Mouse (Mus musculus) heart, postnatal 0 days (tissue): ENCODE data around the gene Aup1. TPM values are rescaled to one million over a fixed set of nuclear protein-coding genes. Genes with fewer than 3 reads are reported as not detected.

Source experiments
- ATAC-seq: fragments of 200-750 bp; cut with Nextera tagmentation; 2 replicates; pipeline ENCODE4 v1.8.0; 2017; ENCODE audit warnings: low read depth, moderate number of reproducible peaks, moderate library complexity; ENCODE audit not compliant: insufficient read depth
- DNase-seq: peaks from one replicate; pipeline ENCODE4 v3.0.0-alpha.2; 2016; ENCODE audit warnings: low spot score
- H3K27ac ChIP-seq: fragments of 300-500 bp; sonication (generic); 2 replicates; pipeline ENCODE4 v1.5.1; 2014; ENCODE audit warnings: low read depth, mild to moderate bottlenecking
- H3K27me3 ChIP-seq: fragments of 300-500 bp; sonication (generic); 2 replicates; pipeline ENCODE4 v1.6.1; 2014; ENCODE audit warnings: low read length, mixed read lengths; ENCODE audit not compliant: control insufficient read depth, insufficient read depth
- H3K36me3 ChIP-seq: fragments of 300-500 bp; sonication (generic); replicated peaks from 2 replicates; pipeline ENCODE4 v1.6.1; 2014; ENCODE audit warnings: low read length, mixed read lengths; ENCODE audit not compliant: control insufficient read depth, insufficient read depth
- H3K4me1 ChIP-seq: fragments of 300-500 bp; sonication (generic); 2 replicates; pipeline ENCODE4 v1.6.1; 2014; ENCODE audit warnings: antibody characterized with exemption; ENCODE audit not compliant: control insufficient read depth, insufficient read depth
- H3K4me2 ChIP-seq: fragments of 300-500 bp; sonication (generic); 2 replicates; pipeline ENCODE4 v1.6.1; 2014; ENCODE audit warnings: low read depth, mild to moderate bottlenecking, low read length, moderate library complexity
- H3K4me3 ChIP-seq: fragments of 300-500 bp; sonication (generic); 2 replicates; pipeline ENCODE4 v1.5.1; 2014; ENCODE audit warnings: low read depth, low read length
- H3K9ac ChIP-seq: fragments of 300-500 bp; sonication (generic); replicated peaks from 2 replicates; pipeline ENCODE4 v1.6.1; 2014; ENCODE audit warnings: low read depth, low read length, mixed read lengths
- H3K9me3 ChIP-seq: fragments of 300-500 bp; sonication (generic); replicated peaks from 2 replicates; pipeline ENCODE4 v1.6.1; 2016; ENCODE audit warnings: low read length; ENCODE audit not compliant: control insufficient read depth
- CTCF ChIP-seq: IDR thresholded peaks from 2 replicates; pipeline ENCODE4 v1.5.1; 2016; ENCODE audit warnings: antibody characterized with exemption, control low read depth, low read depth
- EP300 ChIP-seq: IDR thresholded peaks from 2 replicates; pipeline ENCODE4 v1.6.1; 2016; ENCODE audit warnings: antibody characterized with exemption, low read depth
- WGBS: fragments of 180-500 bp; shearing (Covaris S2); extraction: QIAGEN DNeasy Blood & Tissue Kit; methylation state at CpG from one replicate; pipeline ENCODE4 v1.1.7; 2014; 5-methylcytosine and 5-hydroxymethylcytosine counted together
- polyA plus RNA-seq: library from polyadenylated mRNA; unstranded; fragments of >200 nt; fragmentation: Nextera tagmentation; extraction: Ambion mirVana; gene quantifications from 2 replicates; pipeline ENCODE4 v1.2.1, GENCODE M21; 2015
- total RNA-seq: library from RNA; depleted of rRNA; stranded (reverse); fragments of >200 nt; gene quantifications from 2 replicates; pipeline ENCODE4 v1.2.3, GENCODE M21; 2014; ENCODE audit warnings: low replicate concordance

The Aup1 gene
- total and polyA plus RNA-seq, 2 experiments from 2014 or later = 108 to 156 TPM

DNA sequence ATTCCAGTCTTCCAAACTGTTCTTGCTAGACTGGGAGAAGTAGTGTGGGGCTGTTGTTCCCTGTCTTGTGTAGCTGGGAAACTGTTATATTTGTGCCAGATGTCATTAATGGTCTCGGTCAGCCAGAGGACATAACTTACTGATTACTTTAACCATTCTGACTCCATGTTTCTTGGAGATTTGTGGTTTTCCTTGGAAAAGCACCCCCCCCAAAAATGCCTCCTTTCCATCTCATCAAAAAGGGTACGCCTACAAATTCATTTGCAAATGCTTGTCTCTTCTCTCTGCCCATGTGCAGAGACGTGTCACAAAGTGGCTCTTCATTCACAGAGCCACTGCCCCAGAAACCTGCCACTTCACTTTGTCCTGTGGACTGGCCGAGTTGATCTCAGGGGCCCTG is 29.9 kb upstream of the Aup1 start:
- Histone ChIP-seq H3K27me3 (0 out of 2 replicates have a peak, but pooled peaks cover 6% of the 10 kb centered on the region), H3K9ac (no peak overlapping the region), H3K4me3 (no peak overlapping the region), H3K9me3 (no peaks in the 10 kb centered on the region), H3K27ac (no peak overlapping the region), H3K4me1 (no peaks in the 10 kb centered on the region), H3K36me3 (no peaks in the 10 kb centered on the region), H3K4me2 (no peak overlapping the region)
- no peak for ATAC-seq
- 59% methylated on average over 4 of the region's 4 CpGs for WGBS
- DNase-seq = no peak
- TF ChIP-seq CTCF (no peak), EP300 (no peak)

DNA sequence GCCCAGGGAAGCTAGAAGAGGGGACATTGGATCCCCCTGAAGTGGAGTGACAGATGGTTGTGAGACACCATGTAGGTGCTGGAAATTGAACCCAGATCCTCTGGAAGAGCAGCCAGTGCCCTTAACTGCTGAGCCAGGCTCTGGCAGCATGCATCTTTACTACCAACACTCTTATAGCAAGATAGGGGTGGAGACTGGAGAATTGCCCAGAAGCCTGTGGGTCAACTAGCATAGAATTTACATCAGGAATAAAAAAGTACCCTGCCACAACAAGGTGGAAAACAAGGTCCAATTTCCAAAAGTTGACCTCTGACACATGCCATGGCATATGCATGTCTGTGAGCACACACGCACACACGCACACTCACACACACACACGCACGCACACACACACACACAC is 29.1 kb upstream of the Aup1 start:
- TF ChIP-seq EP300 (no peak), CTCF (no peak)
- Histone ChIP-seq H3K4me2 (no peak overlapping the region), H3K27ac (no peak overlapping the region), H3K9me3 (no peaks in the 10 kb centered on the region), H3K27me3 (0 out of 2 replicates have a peak, but pooled peaks cover 6% of the 10 kb centered on the region), H3K9ac (no peak overlapping the region), H3K4me1 (peaks cover 2% of the 10 kb centered on the region; the same call in 1 of the 2 replicates), H3K36me3 (no peaks in the 10 kb centered on the region), H3K4me3 (no peak overlapping the region)
- 96% methylated on average over 4 of the region's 4 CpGs for WGBS
- DNase-seq = no peak
- ATAC-seq = no peak

DNA sequence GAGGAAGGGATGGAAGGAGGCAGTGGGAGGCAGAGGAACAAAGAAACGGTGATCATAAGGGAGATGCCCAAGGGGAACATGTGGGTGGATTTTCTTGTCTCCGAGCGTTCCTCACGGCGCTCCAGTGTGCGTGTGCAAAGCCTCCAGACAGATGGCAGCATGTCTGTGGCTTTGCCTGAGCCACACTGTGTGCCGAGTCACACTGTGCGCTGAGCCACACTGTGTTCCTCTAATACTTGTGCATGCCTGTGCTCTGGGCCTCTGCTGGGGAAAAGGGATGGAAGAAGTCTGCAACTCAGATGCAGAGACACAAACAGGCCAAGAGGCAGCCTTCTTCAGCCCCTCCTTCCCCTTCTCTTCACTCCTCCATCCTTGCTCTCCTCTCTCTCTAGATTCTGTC is 27.0 kb upstream of the Aup1 start:
- no peak overlapping the region for H3K9ac ChIP-seq
- H3K27me3 ChIP-seq = peaks cover 15% of the 10 kb centered on the region
- WGBS = 73% methylated on average over 8 of the region's 8 CpGs

DNA sequence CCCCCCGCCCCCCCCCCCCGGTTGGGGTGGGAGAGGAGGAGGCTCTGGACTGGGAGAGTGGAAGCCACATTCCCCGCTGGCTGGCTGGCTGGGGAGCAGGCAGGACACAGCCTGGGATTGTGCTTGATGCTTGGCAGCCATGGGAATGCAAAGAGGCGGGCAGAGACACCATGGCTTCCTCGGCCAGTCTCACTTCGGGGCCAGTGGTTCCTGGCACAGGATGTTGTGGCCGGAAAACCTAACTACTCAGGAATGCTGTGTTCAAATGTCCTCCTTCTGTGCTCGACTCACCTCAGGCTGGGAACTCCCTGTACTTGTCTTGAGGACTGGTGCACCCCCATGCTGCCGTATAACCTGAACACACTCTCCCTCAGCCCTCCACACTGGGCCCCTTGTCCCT is 26.6 kb upstream of the Aup1 start:
- no peaks in the 10 kb centered on the region for H3K36me3 ChIP-seq
- H3K4me1 ChIP-seq = peaks cover 9% of the 10 kb centered on the region
- no peak overlapping the region for H3K27ac ChIP-seq
- peaks cover 17% of the 10 kb centered on the region for H3K27me3 ChIP-seq
- no peak overlapping the region for H3K9ac ChIP-seq
- 42% methylated on average over 7 of the region's 9 CpGs for WGBS
- H3K9me3 ChIP-seq = no peaks in the 10 kb centered on the region
- no peak for TF ChIP-seq EP300
- TF ChIP-seq CTCF = no peak
- DNase-seq (no peak), ATAC-seq (no peak)
- no peak overlapping the region for H3K4me2 ChIP-seq
- no peak overlapping the region for H3K4me3 ChIP-seq

More for the DNA sequence above, 27.0 kb upstream of the Aup1 start:
- Histone ChIP-seq H3K4me1 (peaks cover 5% of the 10 kb centered on the region), H3K4me3 (no peak overlapping the region), H3K4me2 (no peak overlapping the region), H3K9me3 (no peaks in the 10 kb centered on the region), H3K27ac (no peak overlapping the region), H3K36me3 (no peaks in the 10 kb centered on the region)
- no peak for TF ChIP-seq CTCF
- TF ChIP-seq EP300 = no peak
- no peak for ATAC-seq
- DNase-seq = no peak

DNA sequence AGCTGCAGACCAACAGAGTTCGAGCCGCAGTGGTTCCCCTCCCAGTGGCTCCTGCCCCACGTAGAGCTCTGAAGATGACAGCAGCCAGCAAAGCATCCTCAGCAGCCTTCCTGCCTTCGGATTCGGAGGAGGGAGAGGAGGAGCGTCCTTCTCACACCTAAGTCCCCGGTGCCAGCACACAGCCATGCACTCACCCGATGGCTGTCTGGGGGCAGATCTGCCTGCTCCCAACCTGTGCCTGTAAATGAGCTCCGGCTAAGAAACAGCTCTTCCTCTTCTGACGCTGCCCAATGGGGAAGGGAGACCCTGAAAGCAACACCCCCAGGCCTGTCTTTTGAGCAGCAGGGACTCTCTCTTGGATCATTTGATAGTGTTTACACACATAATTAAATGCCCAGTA is 24.5 kb upstream of the Aup1 start:
- ATAC-seq (no peak), DNase-seq (no peak)
- Histone ChIP-seq H3K9me3 (no peaks in the 10 kb centered on the region), H3K4me3 (no peak overlapping the region), H3K36me3 (no peaks in the 10 kb centered on the region), H3K27ac (no peak overlapping the region), H3K4me1 (peaks cover 19% of the 10 kb centered on the region), H3K4me2 (no peak overlapping the region), H3K27me3 (peaks cover 17% of the 10 kb centered on the region), H3K9ac (no peak overlapping the region)
- TF ChIP-seq EP300 = no peak
- no peak for TF ChIP-seq CTCF
- 57% methylated on average over 10 of the region's 10 CpGs for WGBS

DNA sequence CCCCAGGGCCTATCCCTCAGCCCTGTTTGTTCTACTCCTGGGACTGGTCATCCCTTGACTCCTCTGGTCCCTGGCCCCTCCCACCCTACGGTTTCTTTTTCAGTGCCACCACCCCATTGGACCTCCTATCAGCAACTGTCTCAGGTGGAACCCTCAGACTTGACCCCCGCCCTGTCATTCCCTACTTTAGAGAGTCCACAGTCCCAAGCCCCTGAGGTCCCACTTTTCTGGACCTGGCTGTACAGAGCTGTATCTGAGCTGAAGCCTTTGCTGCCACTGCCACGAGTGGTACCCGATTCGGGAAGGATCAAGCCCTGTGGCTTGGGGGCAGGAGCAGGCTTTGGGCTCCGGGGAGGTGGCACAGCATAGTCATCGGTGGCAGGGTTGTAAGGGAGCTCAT is 23.2 kb upstream of the Aup1 start:
- Histone ChIP-seq H3K27ac (no peak overlapping the region), H3K9ac (no peak overlapping the region), H3K4me3 (no peak overlapping the region), H3K36me3 (no peaks in the 10 kb centered on the region), H3K27me3 (peaks cover 17% of the 10 kb centered on the region), H3K4me2 (no peak overlapping the region), H3K9me3 (no peaks in the 10 kb centered on the region), H3K4me1 (peaks cover 19% of the 10 kb centered on the region)
- TF ChIP-seq EP300 = no peak
- no peak for ATAC-seq
- WGBS = 77% methylated on average over 7 of the region's 7 CpGs
- DNase-seq = no peak
